Mouse (Mus musculus) hindbrain, embryonic 16.5 days (tissue): ENCODE measurements at regions not wholly inside any gene's neighbourhood (a gene's known extent, or its start where the extent isn't known, plus 50 kb on each side); places are given as distances from the start of the nearest gene placed in this dataset.

Source experiments
- ATAC-seq: fragments of 200-750 bp; cut with Nextera tagmentation; 2 replicates; pipeline ENCODE4 v1.8.0; 2017; ENCODE audit warnings: moderate TSS enrichment, moderate library complexity
- H3K27ac ChIP-seq: fragments of 300-500 bp; sonication (generic); 2 replicates; pipeline ENCODE4 v1.5.1; 2014; ENCODE audit warnings: low read depth, mild to moderate bottlenecking, control low read depth, low read length, moderate library complexity
- H3K27me3 ChIP-seq: fragments of 300-500 bp; sonication (generic); replicated peaks from 2 replicates; pipeline ENCODE4 v1.6.1; 2014; ENCODE audit warnings: low read length; ENCODE audit not compliant: control insufficient read depth, insufficient read depth
- H3K36me3 ChIP-seq: fragments of 300-500 bp; sonication (generic); 2 replicates; pipeline ENCODE4 v1.6.1; 2014; ENCODE audit warnings: mild to moderate bottlenecking, low read length, moderate library complexity, mixed read lengths; ENCODE audit not compliant: control insufficient read depth, insufficient read depth
- H3K4me1 ChIP-seq: fragments of 300-500 bp; sonication (generic); 2 replicates; pipeline ENCODE4 v1.6.1; 2014; ENCODE audit warnings: low read depth, low read length; ENCODE audit not compliant: control insufficient read depth, insufficient read depth
- H3K4me2 ChIP-seq: fragments of 300-500 bp; sonication (generic); 2 replicates; pipeline ENCODE4 v1.6.1; 2014; ENCODE audit warnings: mild to moderate bottlenecking, low read length, control low read depth, moderate library complexity
- H3K4me3 ChIP-seq: fragments of 300-500 bp; sonication (generic); 2 replicates; pipeline ENCODE4 v1.5.1; 2014; ENCODE audit warnings: mild to moderate bottlenecking, low read length, control low read depth, moderate library complexity
- H3K9ac ChIP-seq: fragments of 300-500 bp; sonication (generic); 2 replicates; pipeline ENCODE4 v1.6.1; 2014; ENCODE audit warnings: low read depth, mild to moderate bottlenecking, control low read depth, low read length, moderate library complexity
- H3K9me3 ChIP-seq: fragments of 300-500 bp; sonication (generic); 2 replicates; pipeline ENCODE4 v1.6.1; 2014; ENCODE audit warnings: mild to moderate bottlenecking, low read length, moderate library complexity; ENCODE audit not compliant: control insufficient read depth
- WGBS: fragments of 180-500 bp; shearing (Covaris S2); extraction: QIAGEN DNeasy Blood & Tissue Kit; methylation state at CpG from one replicate; pipeline ENCODE4 v1.1.7; 2014; 5-methylcytosine and 5-hydroxymethylcytosine counted together

DNA sequence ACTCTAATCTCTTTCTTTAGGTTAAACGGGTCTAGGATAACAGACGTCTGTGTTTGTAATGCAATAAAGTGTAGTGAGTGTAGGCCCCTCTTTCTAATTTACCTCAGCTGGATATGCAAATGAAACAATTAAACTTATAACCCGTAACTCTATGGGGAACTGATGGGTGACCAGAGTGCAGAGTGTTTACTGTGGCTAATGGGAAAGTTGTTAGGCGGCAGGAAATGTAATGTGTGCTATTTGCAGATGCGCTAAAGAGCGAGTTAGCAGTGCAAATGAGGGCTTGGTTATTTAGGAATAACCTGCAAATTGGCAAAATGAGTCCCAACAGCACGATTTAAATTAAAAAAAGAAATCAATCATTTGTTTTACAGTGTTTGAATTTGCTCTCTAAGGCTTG, 168.8 kb upstream of the Psmd7 start:
- Histone ChIP-seq H3K9ac (no peak overlapping the region), H3K4me1 (no peaks in the 10 kb centered on the region), H3K4me2 (no peak overlapping the region), H3K9me3 (no peaks in the 10 kb centered on the region), H3K27me3 (no peaks in the 10 kb centered on the region), H3K4me3 (no peak overlapping the region), H3K27ac (no peak overlapping the region), H3K36me3 (no peaks in the 10 kb centered on the region)
- ATAC-seq, result peak; percentile 58; the same call in 1 of the 2 replicates
- WGBS, result 59% methylated on average over 7 of the region's 7 CpGs

DNA sequence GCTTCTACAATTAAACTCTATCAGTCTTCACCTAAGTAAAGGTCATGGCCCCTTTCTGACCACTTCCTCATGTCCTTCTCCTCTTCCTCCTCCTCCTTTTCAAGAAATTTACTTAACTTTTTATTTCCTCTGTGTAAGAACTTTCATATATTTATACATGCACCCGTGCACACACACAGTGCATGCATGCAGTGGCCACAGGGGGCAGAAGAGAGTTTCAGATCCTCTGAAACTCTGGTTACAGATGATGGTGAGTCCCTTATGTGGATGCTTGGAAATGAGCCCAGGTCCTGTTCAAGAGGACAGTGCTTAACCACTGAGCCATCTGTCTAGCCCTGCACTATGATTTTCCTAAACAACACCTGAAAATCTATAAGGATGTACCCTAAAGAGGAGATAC, 170.4 kb upstream of the Psmd7 start:
- Histone ChIP-seq H3K27ac (no peak overlapping the region), H3K36me3 (no peaks in the 10 kb centered on the region), H3K27me3 (no peaks in the 10 kb centered on the region), H3K9me3 (no peaks in the 10 kb centered on the region), H3K4me2 (no peak overlapping the region), H3K4me3 (no peak overlapping the region), H3K4me1 (no peaks in the 10 kb centered on the region), H3K9ac (no peak overlapping the region)
- 82% methylated on average over 1 of the region's 1 CpGs for WGBS
- no peak for ATAC-seq

DNA sequence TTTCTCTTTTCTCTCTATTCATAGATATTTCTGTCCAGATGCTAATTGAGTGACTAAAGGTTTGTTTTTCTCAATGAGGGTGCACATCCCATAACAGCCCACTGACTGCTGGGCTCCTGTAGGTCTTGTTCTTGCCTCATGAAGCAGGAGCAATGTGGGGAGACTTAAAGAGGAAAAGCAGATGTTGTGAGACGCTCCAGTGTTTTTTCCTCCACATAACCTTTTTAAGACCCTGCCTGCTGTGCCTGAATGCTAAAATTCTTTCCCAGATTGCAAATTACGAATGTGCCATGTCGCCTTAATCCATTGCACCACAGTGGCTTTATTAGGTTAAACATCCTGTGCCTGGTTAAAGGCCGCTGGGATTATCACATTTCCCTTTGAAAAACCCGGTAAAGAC, 165.5 kb upstream of the Zfhx3 start:
- Histone ChIP-seq H3K27me3 (no peaks in the 10 kb centered on the region), H3K9me3 (no peaks in the 10 kb centered on the region), H3K9ac (no peak overlapping the region), H3K4me1 (0 out of 2 replicates have a peak, but pooled peaks cover 3% of the 10 kb centered on the region), H3K4me2 (no peak overlapping the region), H3K4me3 (no peak overlapping the region), H3K36me3 (no peaks in the 10 kb centered on the region), H3K27ac (no peak overlapping the region)
- WGBS, result 8% methylated on average over 5 of the region's 5 CpGs
- ATAC-seq, result no peak

DNA sequence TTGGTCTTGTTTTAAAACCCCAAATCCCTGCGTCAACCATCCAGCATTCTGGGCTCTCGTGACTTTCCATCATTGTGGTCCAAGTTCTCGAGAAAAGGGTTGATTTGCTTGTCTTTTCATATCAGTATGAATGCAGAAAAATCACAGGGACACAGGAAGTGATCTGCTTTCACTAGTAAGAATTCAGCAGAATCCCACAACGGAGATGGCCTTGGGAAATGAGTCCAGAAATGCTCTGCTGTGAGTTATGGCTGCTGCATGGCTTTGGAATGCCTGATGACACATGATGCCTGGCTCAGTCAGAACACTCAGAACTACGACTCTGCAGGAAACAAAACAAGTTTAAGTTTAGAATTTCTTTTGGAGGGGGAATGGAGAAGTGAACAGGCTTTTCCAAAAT, 156.7 kb upstream of the Zfhx3 start:
- H3K4me2 ChIP-seq, result no peak overlapping the region
- H3K4me3 ChIP-seq, result no peak overlapping the region
- H3K27me3 ChIP-seq, result no peaks in the 10 kb centered on the region
- no peak overlapping the region for H3K9ac ChIP-seq
- no peaks in the 10 kb centered on the region for H3K36me3 ChIP-seq
- H3K27ac ChIP-seq, result no peak overlapping the region
- WGBS, result 82% methylated on average over 5 of the region's 5 CpGs
- no peaks in the 10 kb centered on the region for H3K9me3 ChIP-seq
- ATAC-seq, result no peak
- H3K4me1 ChIP-seq, result no peaks in the 10 kb centered on the region

DNA sequence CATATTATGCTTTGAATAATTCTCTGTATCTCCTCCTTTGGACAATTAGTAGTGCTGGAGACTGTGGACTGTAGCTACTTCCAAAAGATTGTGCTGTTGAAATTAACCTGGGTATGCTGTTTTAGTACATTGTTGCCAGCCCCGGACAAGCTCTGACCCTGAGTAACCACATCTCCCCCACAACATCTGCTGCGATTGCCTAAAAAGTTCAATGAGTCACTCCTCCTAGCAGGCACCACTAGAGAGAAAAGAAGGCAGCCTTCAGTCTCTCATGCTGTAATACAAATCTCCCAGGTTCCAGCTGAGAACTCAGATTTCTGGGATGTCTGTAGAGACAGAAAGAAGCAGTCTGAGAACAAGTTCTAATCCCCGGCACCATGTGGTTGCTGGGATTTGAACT, 150.2 kb upstream of the Zfhx3 start:
- no peak overlapping the region for H3K9ac ChIP-seq
- no peaks in the 10 kb centered on the region for H3K9me3 ChIP-seq
- no peak for ATAC-seq
- no peaks in the 10 kb centered on the region for H3K27me3 ChIP-seq
- no peak overlapping the region for H3K27ac ChIP-seq
- 91% methylated on average over 3 of the region's 3 CpGs for WGBS
- no peaks in the 10 kb centered on the region for H3K4me1 ChIP-seq
- H3K4me3 ChIP-seq, result no peak overlapping the region
- no peaks in the 10 kb centered on the region for H3K36me3 ChIP-seq
- no peak overlapping the region for H3K4me2 ChIP-seq

DNA sequence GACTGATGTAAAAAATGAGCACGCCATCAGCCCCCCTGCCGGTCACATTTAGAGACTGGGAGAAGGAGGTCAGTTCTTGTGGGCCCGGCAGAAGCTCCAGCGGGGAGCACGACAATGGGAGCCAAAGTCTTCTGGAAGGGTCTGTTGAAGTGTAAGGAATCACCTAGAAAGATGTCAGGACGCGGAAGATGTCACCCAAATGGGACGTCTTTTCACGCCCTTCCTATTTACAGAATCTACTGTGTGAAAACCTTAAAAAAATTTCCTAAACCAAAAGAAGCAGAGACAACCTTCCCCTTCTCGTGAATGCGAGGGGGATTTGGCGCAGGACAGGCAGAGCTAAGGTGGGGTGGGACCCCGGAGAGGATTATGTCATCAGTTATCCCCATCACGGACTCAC, 127.5 kb upstream of the Zfhx3 start:
- Histone ChIP-seq H3K4me3 (no peak overlapping the region), H3K27me3 (no peaks in the 10 kb centered on the region), H3K4me2 (no peak overlapping the region), H3K27ac (no peak overlapping the region), H3K9me3 (no peaks in the 10 kb centered on the region), H3K9ac (no peak overlapping the region), H3K36me3 (no peaks in the 10 kb centered on the region), H3K4me1 (peaks cover 3% of the 10 kb centered on the region; the same call in 1 of the 2 replicates)
- no peak for ATAC-seq
- 48% methylated on average over 14 of the region's 14 CpGs for WGBS

DNA sequence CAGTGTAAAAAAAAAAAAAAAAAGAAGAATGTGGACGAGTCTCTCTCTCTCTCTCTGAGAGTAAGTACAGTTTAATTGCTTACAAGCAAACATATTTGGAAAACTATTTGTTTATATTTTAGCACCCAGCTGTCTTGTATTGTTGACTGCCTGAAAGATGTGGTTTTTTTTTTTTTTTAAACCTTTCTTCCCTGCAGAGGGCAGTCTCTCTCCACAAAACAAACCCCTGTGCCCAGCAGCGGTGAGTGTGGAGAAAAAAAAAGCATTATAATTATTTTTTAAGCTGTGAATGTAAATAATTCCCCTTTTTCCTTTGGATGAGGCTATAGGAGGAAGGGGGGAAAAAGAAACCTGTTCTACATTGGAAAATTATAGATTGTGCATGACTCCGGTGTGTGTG, 126.7 kb upstream of the Zfhx3 start:
- H3K9ac ChIP-seq, result no peak overlapping the region
- no peak overlapping the region for H3K4me3 ChIP-seq
- no peaks in the 10 kb centered on the region for H3K36me3 ChIP-seq
- H3K4me1 ChIP-seq, result peaks cover 3% of the 10 kb centered on the region; the same call in 1 of the 2 replicates
- H3K27ac ChIP-seq, result no peak overlapping the region
- ATAC-seq, result no peak
- no peaks in the 10 kb centered on the region for H3K27me3 ChIP-seq
- H3K4me2 ChIP-seq, result no peak overlapping the region
- 21% methylated on average over 3 of the region's 3 CpGs for WGBS
- no peaks in the 10 kb centered on the region for H3K9me3 ChIP-seq

DNA sequence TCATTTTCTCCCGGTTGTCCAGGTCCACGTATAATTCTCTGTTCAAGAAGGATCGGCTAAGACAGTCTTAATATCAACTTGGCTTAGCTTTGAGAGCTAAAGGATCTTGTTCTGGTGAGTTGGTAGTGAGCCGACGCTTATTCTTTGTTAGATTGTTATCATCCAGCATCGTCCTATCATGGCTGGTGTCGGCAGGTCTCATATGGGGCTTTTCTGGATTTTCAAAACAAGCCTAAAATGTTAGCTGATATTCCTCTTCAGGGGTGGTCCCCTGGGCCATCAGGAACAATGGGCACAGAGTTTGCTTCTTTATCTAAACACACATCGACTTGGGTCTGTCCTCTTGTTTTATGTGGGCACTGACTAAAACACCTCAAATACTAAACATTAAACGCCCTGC, 124.6 kb upstream of the Zfhx3 start:
- WGBS, result 81% methylated on average over 9 of the region's 9 CpGs
- Histone ChIP-seq H3K27me3 (no peaks in the 10 kb centered on the region), H3K27ac (no peak overlapping the region), H3K9ac (no peak overlapping the region), H3K36me3 (no peaks in the 10 kb centered on the region), H3K4me3 (no peak overlapping the region), H3K4me1 (peaks cover 3% of the 10 kb centered on the region; the same call in 1 of the 2 replicates), H3K9me3 (no peaks in the 10 kb centered on the region), H3K4me2 (no peak overlapping the region)
- no peak for ATAC-seq

DNA sequence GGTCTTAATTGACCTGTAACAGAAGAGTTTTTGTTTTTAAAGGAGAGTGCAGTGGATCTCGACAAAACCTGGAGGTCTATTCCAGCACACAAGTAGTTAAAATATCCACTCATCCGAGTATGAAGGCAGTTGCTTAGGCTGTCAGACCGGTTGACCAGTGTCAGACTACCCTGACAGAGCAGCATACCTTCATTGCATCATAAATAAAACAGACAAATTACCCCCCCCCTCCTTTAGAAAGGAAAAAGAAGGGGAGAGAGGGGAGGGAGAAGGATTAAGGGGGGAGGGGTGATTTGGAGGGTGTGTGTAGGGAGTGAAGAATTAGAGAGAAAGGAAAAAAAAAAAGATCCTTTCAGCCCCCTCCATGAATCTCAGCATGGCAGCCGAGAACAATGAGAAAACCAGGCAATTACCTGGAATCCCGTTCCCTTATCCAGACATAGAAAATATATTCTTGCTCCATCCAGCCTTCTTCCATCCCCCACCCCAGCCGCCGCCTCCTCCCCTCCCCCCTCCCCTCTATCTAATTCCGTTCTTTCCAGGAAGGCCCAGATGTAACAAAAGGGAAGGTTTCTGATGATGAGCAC, 122.2 kb upstream of the Zfhx3 start:
- Histone ChIP-seq H3K27ac (no peak overlapping the region), H3K4me3 (no peak overlapping the region), H3K36me3 (no peaks in the 10 kb centered on the region), H3K4me2 (no peak overlapping the region; the same call in 1 of the 2 replicates), H3K27me3 (no peaks in the 10 kb centered on the region; the same call in 1 of the 2 replicates), H3K9ac (no peak overlapping the region), H3K9me3 (no peaks in the 10 kb centered on the region), H3K4me1 (peaks cover 9% of the 10 kb centered on the region)
- no peak for ATAC-seq
- WGBS, result 6% methylated on average over 8 of the region's 8 CpGs

DNA sequence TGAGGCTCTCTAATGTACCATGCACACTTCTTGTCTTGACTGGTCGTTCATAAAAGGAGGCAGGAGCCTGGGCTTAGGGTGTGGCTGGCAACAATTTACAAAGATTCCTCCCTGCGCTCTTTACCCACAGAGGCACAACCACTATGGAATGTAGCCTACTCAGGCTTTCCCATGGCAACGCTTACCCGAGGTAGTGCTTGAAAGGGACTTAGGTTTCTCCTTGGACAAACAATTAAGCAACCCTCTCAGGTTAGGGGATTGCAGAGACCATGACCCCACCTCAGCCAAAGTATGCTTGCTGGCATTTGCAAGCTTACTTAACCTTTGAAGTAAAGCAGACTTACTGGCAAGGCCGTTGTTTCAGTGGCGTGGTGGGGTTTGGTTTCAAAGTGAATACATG, 120.9 kb upstream of the Zfhx3 start:
- Histone ChIP-seq H3K9me3 (no peaks in the 10 kb centered on the region), H3K4me1 (peaks cover 9% of the 10 kb centered on the region), H3K27ac (no peak overlapping the region), H3K27me3 (no peaks in the 10 kb centered on the region; the same call in 1 of the 2 replicates), H3K36me3 (no peaks in the 10 kb centered on the region), H3K4me3 (no peak overlapping the region), H3K4me2 (no peak overlapping the region), H3K9ac (no peak overlapping the region)
- 60% methylated on average over 6 of the region's 6 CpGs for WGBS
- ATAC-seq, result no peak
